Mouse (Mus musculus) heart, postnatal 0 days (tissue): ENCODE results near the gene Kcnd3. TPM values are rescaled to one million over a fixed set of nuclear protein-coding genes. Genes with fewer than 3 reads are reported as not detected.

Source experiments
- ATAC-seq: fragments of 200-750 bp; cut with Nextera tagmentation; 2 replicates; pipeline ENCODE4 v1.8.0; 2017; ENCODE audit warnings: low read depth, moderate number of reproducible peaks, moderate library complexity; ENCODE audit not compliant: insufficient read depth
- DNase-seq: peaks from one replicate; pipeline ENCODE4 v3.0.0-alpha.2; 2016; ENCODE audit warnings: low spot score
- H3K27ac ChIP-seq: fragments of 300-500 bp; sonication (generic); 2 replicates; pipeline ENCODE4 v1.5.1; 2014; ENCODE audit warnings: low read depth, mild to moderate bottlenecking
- H3K27me3 ChIP-seq: fragments of 300-500 bp; sonication (generic); 2 replicates; pipeline ENCODE4 v1.6.1; 2014; ENCODE audit warnings: low read length, mixed read lengths; ENCODE audit not compliant: control insufficient read depth, insufficient read depth
- H3K36me3 ChIP-seq: fragments of 300-500 bp; sonication (generic); replicated peaks from 2 replicates; pipeline ENCODE4 v1.6.1; 2014; ENCODE audit warnings: low read length, mixed read lengths; ENCODE audit not compliant: control insufficient read depth, insufficient read depth
- H3K4me1 ChIP-seq: fragments of 300-500 bp; sonication (generic); 2 replicates; pipeline ENCODE4 v1.6.1; 2014; ENCODE audit warnings: antibody characterized with exemption; ENCODE audit not compliant: control insufficient read depth, insufficient read depth
- H3K4me2 ChIP-seq: fragments of 300-500 bp; sonication (generic); 2 replicates; pipeline ENCODE4 v1.6.1; 2014; ENCODE audit warnings: low read depth, mild to moderate bottlenecking, low read length, moderate library complexity
- H3K4me3 ChIP-seq: fragments of 300-500 bp; sonication (generic); 2 replicates; pipeline ENCODE4 v1.5.1; 2014; ENCODE audit warnings: low read depth, low read length
- H3K9ac ChIP-seq: fragments of 300-500 bp; sonication (generic); replicated peaks from 2 replicates; pipeline ENCODE4 v1.6.1; 2014; ENCODE audit warnings: low read depth, low read length, mixed read lengths
- H3K9me3 ChIP-seq: fragments of 300-500 bp; sonication (generic); replicated peaks from 2 replicates; pipeline ENCODE4 v1.6.1; 2016; ENCODE audit warnings: low read length; ENCODE audit not compliant: control insufficient read depth
- CTCF ChIP-seq: IDR thresholded peaks from 2 replicates; pipeline ENCODE4 v1.5.1; 2016; ENCODE audit warnings: antibody characterized with exemption, control low read depth, low read depth
- EP300 ChIP-seq: IDR thresholded peaks from 2 replicates; pipeline ENCODE4 v1.6.1; 2016; ENCODE audit warnings: antibody characterized with exemption, low read depth
- WGBS: fragments of 180-500 bp; shearing (Covaris S2); extraction: QIAGEN DNeasy Blood & Tissue Kit; methylation state at CpG from one replicate; pipeline ENCODE4 v1.1.7; 2014; 5-methylcytosine and 5-hydroxymethylcytosine counted together
- polyA plus RNA-seq: library from polyadenylated mRNA; unstranded; fragments of >200 nt; fragmentation: Nextera tagmentation; extraction: Ambion mirVana; gene quantifications from 2 replicates; pipeline ENCODE4 v1.2.1, GENCODE M21; 2015
- total RNA-seq: library from RNA; depleted of rRNA; stranded (reverse); fragments of >200 nt; gene quantifications from 2 replicates; pipeline ENCODE4 v1.2.3, GENCODE M21; 2014; ENCODE audit warnings: low replicate concordance

Kcnd3 gene
- total and polyA plus RNA-seq, 2 experiments from 2014 or later, result 0.27 to 2.4 TPM

- H3K4me1 ChIP-seq, result no peaks in the 10 kb centered on the region
- no peak for ATAC-seq
- H3K4me3 ChIP-seq, result no peak overlapping the region
- no peak overlapping the region for H3K9ac ChIP-seq
- no peak overlapping the region for H3K27ac ChIP-seq
- TF ChIP-seq EP300 (no peak), CTCF (no peak)
- no peaks in the 10 kb centered on the region for H3K27me3 ChIP-seq
- H3K36me3 ChIP-seq, result no peaks in the 10 kb centered on the region
- no peaks in the 10 kb centered on the region for H3K9me3 ChIP-seq
- no peak overlapping the region for H3K4me2 ChIP-seq
- DNase-seq, result no peak
- WGBS, result 62% methylated on average over 8 of the region's 8 CpGs
Measured at GRCm38 (mm10) chr3:105648889-105649567, 196.9 kb downstream of the Kcnd3 start.

- Histone ChIP-seq H3K9me3 (no peaks in the 10 kb centered on the region), H3K4me2 (no peak overlapping the region), H3K4me3 (no peak overlapping the region), H3K4me1 (no peaks in the 10 kb centered on the region), H3K36me3 (no peaks in the 10 kb centered on the region), H3K27me3 (no peaks in the 10 kb centered on the region), H3K9ac (no peak overlapping the region), H3K27ac (no peak overlapping the region)
- ATAC-seq (no peak), DNase-seq (no peak)
- WGBS, result 81% methylated on average over 13 of the region's 13 CpGs
- TF ChIP-seq CTCF, result no peak
Measured at GRCm38 (mm10) chr3:105653544-105654380, 201.6 kb downstream of the Kcnd3 start.

GRCm38 (mm10) chr3:105655031-105655585 is 203.0 kb downstream of the Kcnd3 start:
- Histone ChIP-seq H3K9me3 (no peaks in the 10 kb centered on the region), H3K27me3 (no peaks in the 10 kb centered on the region), H3K4me2 (no peak overlapping the region), H3K36me3 (no peaks in the 10 kb centered on the region), H3K9ac (no peak overlapping the region), H3K4me1 (no peaks in the 10 kb centered on the region), H3K4me3 (no peak overlapping the region), H3K27ac (no peak overlapping the region)
- DNase-seq, result no peak
- WGBS, result 83% methylated on average over 11 of the region's 11 CpGs
- no peak for ATAC-seq
- TF ChIP-seq CTCF, result no peak
- TF ChIP-seq EP300, result no peak

GRCm38 (mm10) chr3:105660530-105660929 is 208.4 kb downstream of the Kcnd3 start:
- Histone ChIP-seq H3K9ac (no peak overlapping the region), H3K4me2 (no peak overlapping the region), H3K4me3 (no peak overlapping the region), H3K27me3 (no peaks in the 10 kb centered on the region), H3K27ac (no peak overlapping the region), H3K4me1 (0 out of 2 replicates have a peak, but pooled peaks cover 7% of the 10 kb centered on the region), H3K9me3 (no peaks in the 10 kb centered on the region), H3K36me3 (no peaks in the 10 kb centered on the region)
- WGBS, result 20% methylated on average over 2 of the region's 2 CpGs
- peak; percentile 11 for DNase-seq
- peak; percentile 71 for ATAC-seq
- TF ChIP-seq CTCF, result no peak
- no peak for TF ChIP-seq EP300

GRCm38 (mm10) chr3:105663043-105663442 is 210.9 kb downstream of the Kcnd3 start:
- DNase-seq (no peak), ATAC-seq (no peak)
- H3K9me3 ChIP-seq, result no peaks in the 10 kb centered on the region
- 67% methylated on average over 8 of the region's 8 CpGs for WGBS
- H3K4me2 ChIP-seq, result no peak overlapping the region
- no peak overlapping the region for H3K4me3 ChIP-seq
- H3K36me3 ChIP-seq, result no peaks in the 10 kb centered on the region
- H3K27me3 ChIP-seq, result no peaks in the 10 kb centered on the region
- TF ChIP-seq CTCF, result no peak
- no peak for TF ChIP-seq EP300
- no peak overlapping the region for H3K9ac ChIP-seq
- 0 out of 2 replicates have a peak, but pooled peaks cover 7% of the 10 kb centered on the region for H3K4me1 ChIP-seq
- no peak overlapping the region for H3K27ac ChIP-seq
